Mouse (Mus musculus) heart, adult 2 months (tissue): ENCODE data around the gene Ankar. TPM values are rescaled to one million over a fixed set of nuclear protein-coding genes. Genes with fewer than 3 reads are reported as not detected.
A peak's percentile ranks its signal among the peaks of the same experiment; 100 is the strongest.

Experiments
- DNase-seq, 2 experiments: peaks; one replicate each; pipeline ENCODE4 v3.0.0; 2021
- H3K27ac ChIP-seq: fragments of 200-600 bp; 2 replicates; pipeline ENCODE4 v1.8.1; 2022
- H3K27me3 ChIP-seq: fragments of 200-500 bp; 2 replicates; pipeline ENCODE4 v1.6.1; 2012; ENCODE audit warnings: mild to moderate bottlenecking, low read length, inconsistent platforms, mixed read lengths; ENCODE audit not compliant: control insufficient read depth, insufficient read depth
- H3K36me3 ChIP-seq: fragments of 200-500 bp; 2 replicates; pipeline ENCODE4 v1.6.1; 2012; ENCODE audit warnings: low read length, inconsistent platforms; ENCODE audit not compliant: control insufficient read depth, insufficient read depth
- H3K4me1 ChIP-seq: fragments of 200-500 bp; 2 replicates; pipeline ENCODE4 v1.6.1; 2011; ENCODE audit warnings: low read length; ENCODE audit not compliant: control insufficient read depth, insufficient read depth
- H3K4me3 ChIP-seq: fragments of 200-600 bp; 2 replicates; pipeline ENCODE4 v1.8.1; 2022
- H3K79me2 ChIP-seq: fragments of 200-500 bp; replicated peaks from 2 replicates; pipeline ENCODE4 v1.6.1; 2012; ENCODE audit warnings: mild to moderate bottlenecking, inconsistent platforms, low read length, moderate library complexity, mixed read lengths; ENCODE audit not compliant: control insufficient read depth, insufficient read depth
- H3K9ac ChIP-seq: fragments of 200-500 bp; 2 replicates; pipeline ENCODE4 v1.6.1; 2012; ENCODE audit warnings: low read depth, mild to moderate bottlenecking, control low read depth, inconsistent platforms, low read length, mixed read lengths
- CTCF ChIP-seq: fragments of 200-600 bp; IDR thresholded peaks from 2 replicates; pipeline ENCODE4 v1.8.1; 2022; ENCODE audit warnings: antibody characterized with exemption, mild to moderate bottlenecking, moderate library complexity
- EP300 ChIP-seq: fragments of 200-500 bp; IDR thresholded peaks from 2 replicates; pipeline ENCODE4 v1.6.1; 2011; ENCODE audit warnings: low read depth, low read length, control low read depth; ENCODE audit not compliant: insufficient read depth
- POLR2A ChIP-seq: fragments of 200-500 bp; IDR thresholded peaks from 2 replicates; pipeline ENCODE4 v1.6.1; 2011; ENCODE audit warnings: mild to moderate bottlenecking, low read depth, low read length, control low read depth; ENCODE audit not compliant: insufficient read depth
- WGBS: fragments of 180-500 bp; shearing (Covaris S2); methylation state at CpG from one replicate; pipeline ENCODE4 v1.1.7; 2018; 5-methylcytosine and 5-hydroxymethylcytosine counted together
- intact Hi-C: fragments of 180-260 bp; cut with DNase I; formaldehyde crosslinking; loops from one replicate; pipeline ENCODE4 v1.15.1; 2025
- polyA plus RNA-seq: library from polyadenylated mRNA; depleted of rRNA; stranded (reverse); fragments of >200 nt; gene quantifications from 2 replicates; pipeline ENCODE4 v1.2.3, GENCODE M21; 2012
- total RNA-seq, 2 experiments: library from RNA; stranded (reverse); gene quantifications; 2 replicates each; pipeline ENCODE4 v1.2.3; 2021

Ankar gene
- total and polyA plus RNA-seq, 3 experiments = not detected

- Histone ChIP-seq H3K4me3 (no peak overlapping the region), H3K36me3 (peaks cover 18% of the 10 kb centered on the region)
- WGBS = 81% methylated on average over 3 of the region's 3 CpGs
These were observed 15.4 kb upstream of the Ankar start for GRCm38 (mm10) chr1:72715593-72716361.

DNA sequence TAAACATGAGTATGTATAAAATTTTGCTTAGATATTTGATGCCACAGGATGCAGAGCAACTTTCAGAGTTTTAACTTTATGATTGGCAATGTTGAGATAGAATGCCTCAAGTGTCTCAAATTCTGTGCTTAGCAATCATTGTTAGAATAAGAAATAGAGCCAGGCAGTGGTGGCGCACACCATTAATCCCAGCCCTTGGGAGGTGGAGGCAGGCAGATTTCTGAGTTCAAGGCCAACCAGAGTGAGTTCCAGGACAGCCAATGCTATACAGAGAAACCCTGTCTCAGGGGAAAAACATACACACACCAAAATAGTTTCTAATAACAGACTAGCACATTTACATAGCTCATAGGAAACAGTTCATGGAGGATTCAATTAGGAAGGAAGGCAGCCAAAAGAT lies 14.7 kb upstream of the Ankar start:
- Histone ChIP-seq H3K9ac (no peak overlapping the region), H3K27me3 (no peaks in the 10 kb centered on the region), H3K27ac (no peak overlapping the region), H3K36me3 (peaks cover 18% of the 10 kb centered on the region), H3K79me2 (no peaks in the 10 kb centered on the region), H3K4me3 (no peak overlapping the region), H3K4me1 (peaks cover 3% of the 10 kb centered on the region)
- DNase-seq = no peak
- intact Hi-C loops = loop anchor here (5.0 kb wide), 2 partner anchors 408 to 902 kb away; partner anchors contain the start of gene Xrcc5
- no peak for TF ChIP-seq EP300
- TF ChIP-seq CTCF = no peak
- no peak for TF ChIP-seq POLR2A
- 92% methylated on average over 1 of the region's 1 CpGs for WGBS

More at GRCm38 (mm10) chr1:72715593-72716361, 15.4 kb upstream of the Ankar start:
- TF ChIP-seq EP300 (no peak), POLR2A (no peak)
- H3K27me3 ChIP-seq = no peaks in the 10 kb centered on the region
- no peak overlapping the region for H3K9ac ChIP-seq
- no peak overlapping the region for H3K27ac ChIP-seq
- DNase-seq = no peak
- peaks cover 3% of the 10 kb centered on the region for H3K4me1 ChIP-seq
- no peaks in the 10 kb centered on the region for H3K79me2 ChIP-seq
- intact Hi-C loops = loop anchor here (2.0 to 5.0 kb wide), 3 partner anchors 408 to 1111 kb away; partner anchors contain the start of gene Xrcc5

GRCm38 (mm10) chr1:72714547-72714946 lies 14.2 kb upstream of the Ankar start:
- Histone ChIP-seq H3K79me2 (no peaks in the 10 kb centered on the region), H3K27ac (no peak overlapping the region), H3K4me3 (no peak overlapping the region), H3K36me3 (peaks cover 18% of the 10 kb centered on the region), H3K27me3 (no peaks in the 10 kb centered on the region), H3K4me1 (peaks cover 3% of the 10 kb centered on the region), H3K9ac (no peak overlapping the region)
- 64% methylated on average over 4 of the region's 4 CpGs for WGBS
- intact Hi-C loops = no loop called here
- no peak for DNase-seq
- TF ChIP-seq POLR2A (no peak), EP300 (no peak), CTCF (no peak)

DNA sequence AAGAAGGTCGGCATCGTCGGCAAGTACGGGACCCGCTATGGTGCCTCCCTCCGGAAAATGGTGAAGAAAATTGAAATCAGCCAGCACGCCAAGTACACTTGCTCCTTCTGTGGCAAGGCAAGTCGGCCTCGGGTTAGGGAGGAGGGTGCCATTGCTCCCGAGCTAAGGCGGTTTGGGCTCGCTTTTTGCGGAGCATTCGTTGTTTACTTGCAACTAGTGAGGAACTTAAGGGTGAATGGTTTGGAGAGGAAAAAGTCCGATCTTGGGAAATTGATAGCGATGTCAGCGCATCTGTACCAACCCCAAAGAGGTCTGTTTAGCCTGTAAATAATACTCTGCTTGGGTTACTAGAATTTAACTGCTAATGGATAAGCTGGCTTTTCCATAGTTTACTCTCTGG lies 11.3 kb upstream of the Ankar start:
- peaks cover 18% of the 10 kb centered on the region for H3K36me3 ChIP-seq
- peak overlapping the region; percentile 74 for H3K4me3 ChIP-seq
- H3K27ac ChIP-seq = peak overlapping the region; percentile 82
- no peaks in the 10 kb centered on the region for H3K79me2 ChIP-seq
- under 1% methylated on average over 17 of the region's 17 CpGs for WGBS
- intact Hi-C loops = loop anchor here (2.0 kb wide), 1 partner anchor 129 kb away; the partner anchor contains the start of gene Smarcal1
- no peaks in the 10 kb centered on the region for H3K27me3 ChIP-seq
- peaks cover 3% of the 10 kb centered on the region for H3K4me1 ChIP-seq
- peak overlapping the region; percentile 96 for H3K9ac ChIP-seq
- DNase-seq = no peak
- TF ChIP-seq CTCF = no peak
- no peak for TF ChIP-seq EP300
- no peak for TF ChIP-seq POLR2A

GRCm38 (mm10) chr1:72710753-72711653 lies 10.6 kb upstream of the Ankar start, which contains the start of gene Rpl37a:
TSS of gene Rpl37a (plus strand) at chr1:72711290.
- Histone ChIP-seq H3K9ac (peak within 1 kb of the TSS; percentile 96), H3K79me2 (no peaks in the 10 kb centered on the region), H3K4me3 (peak within 1 kb of the TSS; percentile 74), H3K4me1 (peaks cover 3% of the 10 kb centered on the region), H3K36me3 (peaks cover 18% of the 10 kb centered on the region), H3K27ac (peak within 1 kb of the TSS; percentile 82), H3K27me3 (no peaks in the 10 kb centered on the region)
- DNase-seq = peak; percentile 93 to 95
- TF ChIP-seq CTCF = no peak
- TF ChIP-seq POLR2A = peak; percentile 97
- TF ChIP-seq EP300 = peak; percentile 72
- intact Hi-C loops = no loop called here
- WGBS = 3% methylated on average over 68 of the region's 68 CpGs
